Mouse (Mus musculus) liver, adult 2 months (tissue): ENCODE measurements around the gene Cdt1. TPM values are rescaled to one million over a fixed set of nuclear protein-coding genes. Genes with fewer than 3 reads are reported as not detected.

Experiments used
- DNase-seq: peaks from one replicate; pipeline ENCODE4 v3.0.0-alpha.2; 2011; ENCODE audit warnings: low read depth, low spot score; ENCODE audit errors: extremely low read depth
- H3K27ac ChIP-seq: fragments of 200-500 bp; replicated peaks from 2 replicates; pipeline ENCODE4 v1.5.1; 2012; ENCODE audit warnings: low read depth, mild to moderate bottlenecking, control low read depth, inconsistent platforms, low read length; ENCODE audit not compliant: insufficient read depth
- H3K27me3 ChIP-seq: fragments of 200-500 bp; 2 replicates; pipeline ENCODE4 v1.6.1; 2012; ENCODE audit warnings: mild to moderate bottlenecking, moderate library complexity, low read length, inconsistent platforms; ENCODE audit not compliant: control insufficient read depth, insufficient read depth
- H3K36me3 ChIP-seq: fragments of 200-500 bp; 2 replicates; pipeline ENCODE4 v1.6.1; 2012; ENCODE audit warnings: low read length, inconsistent platforms; ENCODE audit not compliant: control insufficient read depth, insufficient read depth
- H3K4me1 ChIP-seq: fragments of 200-500 bp; 2 replicates; pipeline ENCODE4 v1.6.1; 2011; ENCODE audit warnings: low read length; ENCODE audit not compliant: control insufficient read depth, insufficient read depth
- H3K4me3 ChIP-seq: fragments of 200-500 bp; 2 replicates; pipeline ENCODE4 v1.5.1; 2011; ENCODE audit warnings: low read depth, mild to moderate bottlenecking, control low read depth, low read length, moderate library complexity; ENCODE audit not compliant: insufficient read depth
- H3K79me2 ChIP-seq: fragments of 200-500 bp; 2 replicates; pipeline ENCODE4 v1.6.1; 2012; ENCODE audit warnings: inconsistent platforms, mild to moderate bottlenecking, low read length, moderate library complexity; ENCODE audit not compliant: control insufficient read depth, insufficient read depth
- H3K9ac ChIP-seq: fragments of 200-500 bp; 2 replicates; pipeline ENCODE4 v1.6.1; 2012; ENCODE audit warnings: low read depth, mild to moderate bottlenecking, control low read depth, inconsistent platforms, low read length
- CTCF ChIP-seq: fragments of 200-500 bp; IDR thresholded peaks from 2 replicates; pipeline ENCODE4 v1.5.1; 2011; ENCODE audit warnings: low read depth, low read length, control low read depth
- POLR2A ChIP-seq: fragments of 200-500 bp; IDR thresholded peaks from 2 replicates; pipeline ENCODE4 v1.6.1; 2011; ENCODE audit warnings: low read length, control low read depth; ENCODE audit not compliant: insufficient read depth; ENCODE audit errors: extremely low read depth
- WGBS: fragments of 180-500 bp; shearing (Covaris S2); methylation state at CpG from one replicate; pipeline ENCODE4 v1.1.7; 2018; 5-methylcytosine and 5-hydroxymethylcytosine counted together
- polyA plus RNA-seq: library from polyadenylated mRNA; depleted of rRNA; stranded (reverse); fragments of >200 nt; gene quantifications from 2 replicates; pipeline ENCODE4 v1.2.3, GENCODE M21; 2012
- total RNA-seq: library from RNA; depleted of rRNA; stranded (reverse); fragments of >200 nt; gene quantifications from 2 replicates; pipeline ENCODE4 v1.2.3, GENCODE M21; 2014

The Cdt1 gene
- total and polyA plus RNA-seq, 2 experiments, result 1.0 to 2.9 TPM

DNA sequence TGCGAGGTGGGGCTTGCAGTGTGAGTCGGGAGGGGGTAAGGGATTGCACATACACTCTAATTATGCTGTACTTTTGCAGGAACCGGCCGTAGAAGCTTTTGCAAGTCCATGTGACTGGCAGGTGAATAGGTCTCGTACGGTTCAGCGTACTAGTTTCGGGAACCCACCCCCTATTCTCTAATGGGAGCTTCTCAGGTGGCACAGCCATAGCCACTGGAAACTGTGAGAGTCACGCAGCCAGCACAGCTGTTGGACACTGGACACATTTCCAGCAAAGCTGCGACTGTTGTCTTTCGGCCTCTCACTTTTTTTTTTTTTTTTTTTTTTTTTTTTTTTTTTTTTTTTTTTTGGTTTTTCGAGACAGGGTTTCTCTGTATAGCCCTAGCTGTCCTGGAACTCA is 39.0 kb downstream of the Cdt1 start:
- H3K27me3 ChIP-seq, result no peaks in the 10 kb centered on the region
- H3K4me3 ChIP-seq, result no peak overlapping the region
- no peak overlapping the region for H3K27ac ChIP-seq
- H3K4me1 ChIP-seq, result peaks cover 3% of the 10 kb centered on the region
- TF ChIP-seq POLR2A (no peak), CTCF (no peak)
- H3K9ac ChIP-seq, result no peak overlapping the region
- no peak for DNase-seq
- no peaks in the 10 kb centered on the region for H3K36me3 ChIP-seq
- WGBS, result 93% methylated on average over 11 of the region's 12 CpGs
- H3K79me2 ChIP-seq, result no peaks in the 10 kb centered on the region

DNA sequence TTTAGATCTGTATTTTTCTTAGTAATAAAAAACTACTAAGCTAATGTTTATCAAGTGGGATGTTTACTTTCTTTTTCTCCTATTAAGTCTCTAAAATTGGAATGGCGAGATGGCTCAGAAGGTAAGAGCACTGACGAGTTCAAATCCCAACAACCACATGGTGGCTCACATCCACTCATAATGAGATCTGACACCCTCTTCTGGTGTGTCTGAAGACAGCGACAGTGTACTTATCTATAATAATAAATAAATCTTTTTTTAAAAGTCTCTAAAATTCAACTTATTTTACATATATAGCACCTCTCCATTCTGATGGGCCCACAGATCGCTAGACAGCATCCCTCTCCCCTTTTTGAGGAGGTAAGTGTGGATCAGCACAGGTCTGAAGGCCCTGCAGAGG is 42.4 kb downstream of the Cdt1 start:
- whole genome bisulfite sequencing, result 67% methylated on average over 4 of the region's 4 CpGs
- no peak overlapping the region for H3K4me3 ChIP-seq
- H3K27ac ChIP-seq, result no peak overlapping the region
- no peak for DNase-seq
- TF ChIP-seq POLR2A (no peak), CTCF (no peak)
- no peak overlapping the region for H3K9ac ChIP-seq
- H3K36me3 ChIP-seq, result no peaks in the 10 kb centered on the region
- H3K4me1 ChIP-seq, result peaks cover 10% of the 10 kb centered on the region
- no peaks in the 10 kb centered on the region for H3K79me2 ChIP-seq
- H3K27me3 ChIP-seq, result no peaks in the 10 kb centered on the region

DNA sequence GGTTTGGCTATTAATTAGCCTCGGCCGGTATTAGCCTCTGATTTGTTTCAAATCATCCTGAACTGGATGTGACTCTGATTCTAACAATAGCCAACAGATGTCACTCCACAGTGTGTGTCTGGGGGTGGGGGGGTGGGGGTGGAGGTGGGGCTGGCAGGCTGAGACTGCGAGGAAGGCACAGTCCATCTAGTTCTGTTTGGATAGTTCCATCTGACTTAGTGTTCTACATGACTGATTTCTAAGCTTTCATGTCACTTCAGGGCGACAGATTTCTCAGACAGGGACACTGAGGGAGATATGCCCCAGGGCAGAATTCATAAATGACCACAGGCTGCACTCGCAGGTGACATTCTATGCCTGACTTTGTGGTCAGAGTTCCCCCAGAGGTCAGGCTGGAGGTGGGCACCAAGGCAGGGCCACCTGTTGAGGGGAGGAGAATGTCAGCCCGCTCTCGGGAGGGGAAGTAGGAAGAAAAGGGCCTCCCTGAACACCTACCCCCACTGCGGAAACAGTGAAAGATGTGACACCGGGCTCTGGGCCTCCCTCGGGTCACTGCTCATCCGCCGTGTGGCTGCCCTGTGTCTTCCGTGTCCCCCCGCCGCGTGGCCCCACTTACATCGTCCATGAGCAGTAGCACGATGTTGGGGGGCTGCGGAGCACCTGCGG is 42.9 kb downstream of the Cdt1 start:
- peak; percentile 37 for DNase-seq
- Histone ChIP-seq H3K4me1 (peaks cover 10% of the 10 kb centered on the region), H3K4me3 (peak overlapping the region; percentile 75), H3K27ac (no peak overlapping the region), H3K36me3 (no peaks in the 10 kb centered on the region), H3K79me2 (no peaks in the 10 kb centered on the region), H3K9ac (peak overlapping the region; percentile 81), H3K27me3 (no peaks in the 10 kb centered on the region)
- 5% methylated on average over 20 of the region's 20 CpGs for WGBS
- TF ChIP-seq CTCF (no peak), POLR2A (no peak)

DNA sequence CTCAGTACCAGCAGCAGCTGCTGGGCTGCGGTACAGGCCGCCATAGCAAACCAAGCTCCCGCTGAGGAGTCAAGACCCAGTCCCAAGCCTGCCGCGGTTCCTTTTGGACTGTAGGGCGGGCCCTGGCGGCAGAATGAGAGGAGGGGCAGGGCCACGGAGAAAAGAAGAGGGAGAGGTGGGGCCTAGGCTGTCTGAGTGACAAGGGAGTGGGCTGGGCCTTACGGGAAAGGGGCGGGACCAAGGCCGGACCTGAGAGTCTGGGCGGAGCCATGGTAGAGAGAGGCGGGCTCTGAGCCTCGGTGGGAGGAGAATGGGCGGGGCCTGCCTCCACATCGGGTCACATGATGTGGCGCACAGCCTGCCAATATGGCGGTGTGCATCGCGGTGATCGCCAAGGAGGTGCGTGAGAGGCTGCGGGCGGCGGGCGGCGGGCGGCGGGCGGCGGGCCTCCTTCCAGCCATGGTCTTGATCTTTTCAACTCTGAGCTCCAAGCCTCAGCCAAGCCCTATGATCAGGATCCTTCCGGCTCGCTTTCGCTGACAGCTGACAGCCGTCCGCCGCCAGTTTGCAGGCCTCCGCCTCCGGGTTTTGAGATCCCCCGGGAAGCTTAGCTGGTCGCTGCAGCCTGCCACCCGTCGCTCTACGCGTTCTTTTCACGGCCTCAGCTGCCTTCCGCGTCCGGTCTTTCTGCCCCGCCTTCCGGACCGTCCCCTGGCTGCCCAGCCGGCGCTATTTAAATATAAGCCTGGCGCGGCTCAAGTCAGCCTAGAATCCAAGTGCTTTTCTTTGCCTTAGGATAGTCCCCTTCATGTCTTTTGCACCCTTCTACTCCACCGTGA is 43.7 kb downstream of the Cdt1 start, which contains the start of the genes Galns and Trappc2l:
Gene Galns (minus strand): TSS at position 169 of the 839 bp plus-strand sequence.
Gene Trappc2l (plus strand): TSS at position 346 of the 839 bp plus-strand sequence.
- TF ChIP-seq CTCF, result peak; percentile 37
- TF ChIP-seq POLR2A, result peak; percentile 63; the same call in 1 of the 2 replicates
- Histone ChIP-seq H3K27me3 (no peaks in the 10 kb centered on the region), H3K79me2 (no peaks in the 10 kb centered on the region), H3K9ac (peak within 1 kb of the TSS; percentile 81), H3K36me3 (no peaks in the 10 kb centered on the region), H3K4me1 (peaks cover 10% of the 10 kb centered on the region), H3K4me3 (peak within 1 kb of the TSS; percentile 76), H3K27ac (peak within 1 kb of the TSS; percentile 63)
- WGBS, result under 1% methylated on average over 57 of the region's 57 CpGs
- DNase-seq, result peak; percentile 90

DNA sequence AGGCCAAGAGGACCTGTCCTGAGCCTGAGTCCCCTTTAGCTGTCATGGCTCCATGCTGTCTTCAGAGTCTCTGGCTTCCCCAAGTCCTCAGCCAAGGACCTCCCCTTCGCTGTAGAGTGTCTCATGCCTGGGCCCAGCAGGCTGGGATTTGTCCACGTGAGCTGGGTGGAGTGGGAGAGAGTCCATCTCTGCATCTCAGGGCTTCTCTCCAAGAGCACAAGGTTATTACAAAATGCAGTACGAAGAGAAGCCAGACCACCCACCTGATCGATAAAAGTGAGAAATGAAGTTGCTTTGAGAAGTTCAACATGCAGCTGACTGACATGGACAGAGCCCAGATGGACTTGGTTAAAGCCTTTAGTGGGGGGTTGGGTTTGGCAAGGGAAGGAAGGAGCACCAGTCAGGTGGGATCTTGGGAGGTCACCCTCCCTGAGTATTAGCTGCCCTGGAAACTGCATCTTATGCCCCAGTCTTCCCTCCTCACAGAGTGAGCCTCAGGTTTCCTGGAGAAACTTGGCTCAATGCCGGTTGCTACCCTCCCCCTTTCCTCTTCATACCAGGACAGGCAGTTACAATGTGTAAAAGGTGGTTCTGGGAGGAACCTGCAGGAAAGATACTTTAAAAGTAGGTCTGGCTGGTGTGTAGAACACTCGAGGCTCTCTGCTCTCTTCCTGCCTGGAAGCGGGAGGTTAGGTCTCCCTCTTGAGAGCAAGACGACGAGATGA is 48.5 kb downstream of the Cdt1 start:
- Histone ChIP-seq H3K27ac (no peak overlapping the region), H3K4me1 (peaks cover 7% of the 10 kb centered on the region), H3K27me3 (no peaks in the 10 kb centered on the region), H3K36me3 (no peaks in the 10 kb centered on the region), H3K79me2 (no peaks in the 10 kb centered on the region), H3K9ac (no peak overlapping the region), H3K4me3 (no peak overlapping the region)
- DNase-seq, result no peak
- WGBS, result 78% methylated on average over 9 of the region's 9 CpGs
- TF ChIP-seq POLR2A (no peak), CTCF (no peak)
